Mouse (Mus musculus) thymus, adult 2 months (tissue): ENCODE data around the gene Tmem238.

Source experiments
- CTCF ChIP-seq: fragments of 200-500 bp; IDR thresholded peaks from 2 replicates; pipeline ENCODE4 v1.5.1; 2012; ENCODE audit warnings: mild to moderate bottlenecking, control low read depth, low read length, moderate library complexity, borderline replicate concordance; ENCODE audit not compliant: control insufficient read depth, poor library complexity, insufficient read depth; ENCODE audit errors: extremely low read depth
- POLR2A ChIP-seq: fragments of 200-500 bp; IDR thresholded peaks from 2 replicates; pipeline ENCODE4 v1.6.1; 2012; ENCODE audit warnings: mild to moderate bottlenecking, low read length, control low read depth, moderate library complexity; ENCODE audit not compliant: control insufficient read depth, poor library complexity, insufficient read depth; ENCODE audit errors: extremely low read depth

- no peak for TF ChIP-seq CTCF
- no peak for TF ChIP-seq POLR2A
Observed at GRCm38 (mm10) chr7:4821690-4822089, 32.2 kb upstream of the Tmem238 start.
